Mouse (Mus musculus) monocyte, adult 5-6 weeks (primary cell): ENCODE data around the gene Csrnp1. TPM values are rescaled to one million over a fixed set of nuclear protein-coding genes. Genes with fewer than 3 reads are reported as not detected.

ENCODE experiments used
- ATAC-seq: fragments of 153-309, 156-312 bp; replicated peaks from 2 replicates; pipeline ENCODE4 v1.8.0; 2017; ENCODE audit warnings: mild to moderate bottlenecking; ENCODE audit not compliant: low TSS enrichment, insufficient number of reproducible peaks, severe bottlenecking, poor library complexity, low FRiP score
- total RNA-seq: library from RNA; stranded (forward); fragments of 200-1000, 200-491, 200-594 nt; gene quantifications from 3 replicates; pipeline ENCODE4 v1.2.3, GENCODE M21; 2017

The Csrnp1 gene
- total RNA-seq, 1 experiment from 2014 or later, result 46.8 TPM

- no peak for ATAC-seq
These were observed 18.1 kb downstream of the Csrnp1 start for GRCm38 (mm10) chr9:119966221-119966910.

GRCm38 (mm10) chr9:119965186-119965585 lies 19.3 kb downstream of the Csrnp1 start:
- ATAC-seq, result no peak

- ATAC-seq, result no peak
These were observed 20.3 kb downstream of the Csrnp1 start for GRCm38 (mm10) chr9:119964206-119964605.

- peak; percentile 62 for ATAC-seq
These were observed 21.3 kb downstream of the Csrnp1 start for GRCm38 (mm10) chr9:119962987-119963667.

GRCm38 (mm10) chr9:119962216-119962615 lies 22.2 kb downstream of the Csrnp1 start:
- ATAC-seq, result no peak

DNA sequence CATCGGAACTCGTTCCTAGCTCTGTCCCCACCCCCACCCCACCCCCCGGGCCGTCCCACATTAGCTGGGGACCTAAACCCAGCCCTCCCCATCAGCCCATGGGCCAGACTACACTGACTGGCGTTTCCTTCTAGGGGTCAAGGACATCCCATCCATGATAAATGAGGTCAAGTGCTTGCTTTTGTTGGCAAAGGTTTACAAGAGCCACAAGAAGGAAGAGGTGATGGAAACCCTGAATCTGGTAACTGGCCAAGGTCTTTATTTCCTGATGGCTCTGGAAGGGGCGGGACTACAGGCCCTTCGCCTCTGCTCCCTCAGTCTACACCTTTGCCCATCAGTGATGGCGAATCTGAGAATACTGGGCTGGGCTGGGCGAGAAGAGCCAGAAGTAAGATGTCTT lies 25.6 kb downstream of the Csrnp1 start:
- no peak for ATAC-seq

GRCm38 (mm10) chr9:119951388-119951787 lies 33.1 kb downstream of the Csrnp1 start:
- no peak for ATAC-seq

GRCm38 (mm10) chr9:119950434-119950833 lies 34.0 kb downstream of the Csrnp1 start:
- ATAC-seq, result no peak

- 0 out of 2 replicates have a peak, but pooled peaks have one; percentile 44 for ATAC-seq
These were observed 35.7 kb downstream of the Csrnp1 start for GRCm38 (mm10) chr9:119948804-119949203.

- ATAC-seq, result no peak
These were observed 39.1 kb downstream of the Csrnp1 start for GRCm38 (mm10) chr9:119945173-119945900.

DNA sequence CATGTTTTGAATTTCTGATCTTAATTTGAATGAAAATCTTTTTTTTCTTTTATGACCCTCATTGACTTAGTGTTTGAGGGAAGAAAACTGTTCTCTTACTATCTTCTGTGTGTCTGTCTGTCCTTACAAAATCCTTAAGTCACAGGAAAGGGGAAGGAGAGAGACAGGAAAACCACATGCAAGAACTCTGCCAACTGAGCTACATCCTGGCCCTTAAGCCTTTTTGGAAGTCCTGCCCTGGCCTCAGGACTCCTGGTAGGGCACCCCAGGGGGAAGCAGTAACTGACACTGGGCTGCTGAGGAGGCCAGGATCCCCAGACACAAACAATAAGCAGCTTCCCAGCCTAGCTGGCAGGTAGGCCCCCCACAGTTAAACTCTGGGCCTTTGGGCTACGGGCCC lies 41.1 kb downstream of the Csrnp1 start:
- no peak for ATAC-seq

GRCm38 (mm10) chr9:119941861-119942260 lies 42.6 kb downstream of the Csrnp1 start:
- no peak for ATAC-seq

DNA sequence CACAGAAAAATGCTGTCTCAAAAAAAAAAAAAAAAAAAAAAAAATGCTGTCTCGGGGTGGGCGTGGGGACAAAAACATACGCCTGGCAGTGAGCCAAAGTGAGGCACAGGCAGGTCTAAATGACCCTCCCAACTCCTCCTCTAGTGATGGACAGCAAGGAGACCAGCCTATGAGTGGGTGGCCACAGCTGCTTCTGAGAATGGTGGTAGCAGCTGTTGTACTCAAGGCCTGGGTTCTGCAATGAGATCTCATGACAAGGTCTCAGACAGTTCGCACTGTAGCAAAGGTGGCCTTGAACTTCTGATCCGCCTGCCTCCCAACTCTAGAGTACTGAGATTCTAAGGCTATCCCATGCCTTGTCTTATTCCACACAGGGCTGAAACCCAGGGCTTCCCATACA lies 43.1 kb downstream of the Csrnp1 start:
- no peak for ATAC-seq

DNA sequence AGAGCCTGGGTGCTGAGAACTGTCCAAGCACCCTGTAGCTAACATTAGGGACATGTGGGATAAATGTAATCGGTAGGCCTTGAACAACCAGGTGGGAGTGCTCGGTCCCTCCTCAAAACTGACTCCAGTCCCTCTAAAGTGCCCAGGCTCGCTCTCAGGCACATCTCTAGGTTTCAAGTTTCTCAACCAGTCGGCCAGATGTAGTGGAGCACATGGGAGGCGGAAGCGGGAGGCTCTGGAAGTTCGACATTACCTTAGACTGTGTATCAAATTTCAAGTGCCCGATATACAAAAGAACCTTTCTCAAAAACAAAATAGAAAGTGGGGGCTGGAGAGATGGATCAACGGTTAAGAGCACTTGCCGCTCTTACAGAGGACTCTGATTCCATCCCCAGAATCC lies 44.8 kb downstream of the Csrnp1 start:
- ATAC-seq, result no peak

DNA sequence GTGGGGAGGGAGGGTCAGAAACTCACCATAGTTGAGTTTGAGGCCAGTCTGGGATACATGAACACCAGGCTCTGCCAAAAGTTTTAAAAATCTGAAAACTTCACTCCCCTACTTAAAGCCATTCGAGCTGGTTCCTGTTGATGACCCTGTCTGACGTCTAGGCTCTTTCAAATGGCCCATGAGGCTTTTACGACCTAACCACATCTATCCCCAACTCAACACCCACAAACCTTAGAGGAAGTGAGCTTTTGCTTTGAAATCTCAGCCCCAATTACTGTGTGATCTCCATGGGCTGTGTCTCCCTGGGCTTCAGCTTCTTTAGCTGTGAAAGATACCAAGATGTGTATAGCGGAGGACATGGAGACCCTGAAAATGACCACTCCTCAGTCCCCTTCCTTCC lies 46.0 kb downstream of the Csrnp1 start:
- ATAC-seq, result peak; percentile 21; the same call in 1 of the 2 replicates

DNA sequence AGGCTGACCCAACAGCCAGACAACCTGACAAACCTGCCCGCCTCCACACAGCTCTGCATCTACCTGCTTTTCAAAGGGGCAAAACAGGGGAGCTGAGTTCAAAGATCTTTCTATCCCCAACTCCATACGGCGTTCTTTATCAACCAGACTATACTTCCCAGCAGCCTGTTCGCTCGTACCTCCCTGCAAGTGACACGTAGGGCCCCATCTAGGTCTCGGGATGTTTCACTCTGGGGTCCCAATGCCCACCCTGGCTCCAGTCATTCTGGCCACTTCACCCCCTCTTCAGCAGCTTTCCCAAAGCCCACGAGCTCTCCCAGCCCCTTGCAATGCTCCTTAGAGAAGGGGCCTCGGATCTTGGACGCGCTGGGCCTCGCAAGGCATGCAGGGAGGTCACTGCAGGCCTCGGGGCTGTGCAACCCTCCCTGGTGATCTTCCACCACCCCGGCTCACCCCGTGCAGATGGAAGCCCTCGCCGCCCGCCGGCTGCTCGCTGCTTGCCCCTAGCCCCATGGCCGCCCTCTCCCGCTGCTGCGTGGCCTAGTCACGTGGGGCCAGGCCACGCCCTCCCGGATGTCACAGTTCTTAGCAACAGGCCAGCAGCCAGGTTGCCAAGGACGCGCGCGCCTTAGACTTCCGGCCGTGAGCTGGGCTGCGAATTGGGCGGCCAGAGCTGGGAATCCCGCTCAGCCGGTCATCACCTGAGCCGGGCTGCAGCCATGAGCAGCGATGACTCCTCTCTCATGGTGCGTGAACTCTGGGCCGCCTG lies 47.3 kb downstream of the Csrnp1 start, which contains the start of the genes Gorasp1 and Ttc21a:
Gene Gorasp1 (minus strand): TSS at position 561 of the 769 bp plus-strand sequence.
Gene Ttc21a (plus strand): TSS at position 602 of the 769 bp plus-strand sequence.
- peak; percentile 84 for ATAC-seq

DNA sequence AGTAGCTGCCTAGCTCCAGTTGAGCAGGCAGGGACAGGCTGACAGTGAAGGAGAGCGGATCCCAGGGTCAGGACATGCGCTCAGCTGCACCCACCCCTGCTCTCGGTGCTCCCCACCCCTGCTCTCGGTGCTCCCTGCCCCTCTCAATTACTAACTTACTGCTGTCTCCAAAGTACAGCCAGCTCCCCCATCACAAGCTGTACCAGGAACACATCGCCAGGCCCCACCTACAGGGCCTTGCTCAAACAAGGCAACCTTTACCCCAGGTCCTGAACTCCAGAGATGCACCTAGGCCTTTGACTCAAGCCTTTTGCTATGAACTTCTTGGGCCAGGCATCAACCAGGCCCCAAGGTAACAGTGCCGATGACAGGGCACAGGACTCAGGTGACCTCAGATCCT lies 50.8 kb downstream of the Csrnp1 start:
- ATAC-seq, result no peak

- ATAC-seq, result no peak
These were observed 52.1 kb downstream of the Csrnp1 start for GRCm38 (mm10) chr9:119932358-119932757.

DNA sequence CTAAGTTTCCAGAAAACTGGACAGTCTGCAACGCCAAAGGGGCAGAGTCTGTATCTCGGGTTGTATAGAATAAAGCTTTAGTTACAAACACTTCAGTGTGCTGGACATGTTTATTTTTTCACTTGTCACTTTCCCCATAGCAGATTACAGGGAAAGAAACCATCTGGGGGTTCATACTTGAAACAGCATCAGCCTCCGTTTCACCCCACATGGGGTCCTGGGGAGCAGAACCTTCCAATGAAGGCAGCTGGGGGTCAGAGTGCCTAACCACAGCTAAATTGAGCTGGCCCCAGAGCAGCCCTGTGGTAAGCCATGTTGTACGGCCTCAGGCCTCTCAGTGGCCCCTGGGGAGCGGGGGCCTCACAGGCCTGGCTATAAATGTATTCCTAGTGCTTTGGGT lies 58.0 kb downstream of the Csrnp1 start:
- ATAC-seq, result no peak
